Mouse (Mus musculus) myocyte (in vitro differentiated cells): ENCODE results near the gene Cipc.
A peak's percentile ranks its signal among the peaks of the same experiment; 100 is the strongest.

ENCODE experiments used
- CEBPB ChIP-seq: IDR thresholded peaks from 2 replicates; pipeline ENCODE4 v1.6.1; 2011; ENCODE audit warnings: mild to moderate bottlenecking, moderate library complexity; ENCODE audit not compliant: poor library complexity, insufficient read depth, severe bottlenecking
- E2F4 ChIP-seq: IDR thresholded peaks from one replicate; pipeline ENCODE4 v1.6.1; 2011; ENCODE audit warnings: mild to moderate bottlenecking, control low read depth, moderate library complexity; ENCODE audit not compliant: insufficient read depth
- MAX ChIP-seq: IDR thresholded peaks from one replicate; pipeline ENCODE4 v1.6.1; 2011; ENCODE audit warnings: low read depth, mild to moderate bottlenecking, control low read depth
- MYOD1 ChIP-seq, 3 experiments: IDR thresholded peaks; one replicate each; pipeline ENCODE4 v1.6.1; 2011; ENCODE audit warnings: control low read depth in 2 of 3, low read depth in 2 of 3, mild to moderate bottlenecking in 2 of 3, moderate library complexity in 1 of 3; ENCODE audit not compliant: insufficient read length in 2 of 3, control insufficient read depth in 1 of 3
- POLR2A ChIP-seq: IDR thresholded peaks from one replicate; pipeline ENCODE4 v1.6.1; 2011; ENCODE audit warnings: low read depth, mild to moderate bottlenecking, control low read depth, moderate library complexity; ENCODE audit not compliant: insufficient read length
- REST ChIP-seq: IDR thresholded peaks from one replicate; pipeline ENCODE4 v1.6.1; 2011; ENCODE audit warnings: mild to moderate bottlenecking, control low read depth, moderate library complexity; ENCODE audit not compliant: insufficient read depth, insufficient read length
- SRF ChIP-seq: IDR thresholded peaks from one replicate; pipeline ENCODE4 v1.6.1; 2011; ENCODE audit warnings: low read depth; ENCODE audit not compliant: control insufficient read depth, insufficient read length
- TCF12 ChIP-seq: IDR thresholded peaks from one replicate; pipeline ENCODE4 v1.6.1; 2011; ENCODE audit warnings: mild to moderate bottlenecking, control low read depth; ENCODE audit not compliant: poor library complexity, insufficient read depth, severe bottlenecking
- USF1 ChIP-seq: IDR thresholded peaks from one replicate; pipeline ENCODE4 v1.6.1; 2011; ENCODE audit warnings: low read depth, mild to moderate bottlenecking, control low read depth, moderate library complexity

DNA sequence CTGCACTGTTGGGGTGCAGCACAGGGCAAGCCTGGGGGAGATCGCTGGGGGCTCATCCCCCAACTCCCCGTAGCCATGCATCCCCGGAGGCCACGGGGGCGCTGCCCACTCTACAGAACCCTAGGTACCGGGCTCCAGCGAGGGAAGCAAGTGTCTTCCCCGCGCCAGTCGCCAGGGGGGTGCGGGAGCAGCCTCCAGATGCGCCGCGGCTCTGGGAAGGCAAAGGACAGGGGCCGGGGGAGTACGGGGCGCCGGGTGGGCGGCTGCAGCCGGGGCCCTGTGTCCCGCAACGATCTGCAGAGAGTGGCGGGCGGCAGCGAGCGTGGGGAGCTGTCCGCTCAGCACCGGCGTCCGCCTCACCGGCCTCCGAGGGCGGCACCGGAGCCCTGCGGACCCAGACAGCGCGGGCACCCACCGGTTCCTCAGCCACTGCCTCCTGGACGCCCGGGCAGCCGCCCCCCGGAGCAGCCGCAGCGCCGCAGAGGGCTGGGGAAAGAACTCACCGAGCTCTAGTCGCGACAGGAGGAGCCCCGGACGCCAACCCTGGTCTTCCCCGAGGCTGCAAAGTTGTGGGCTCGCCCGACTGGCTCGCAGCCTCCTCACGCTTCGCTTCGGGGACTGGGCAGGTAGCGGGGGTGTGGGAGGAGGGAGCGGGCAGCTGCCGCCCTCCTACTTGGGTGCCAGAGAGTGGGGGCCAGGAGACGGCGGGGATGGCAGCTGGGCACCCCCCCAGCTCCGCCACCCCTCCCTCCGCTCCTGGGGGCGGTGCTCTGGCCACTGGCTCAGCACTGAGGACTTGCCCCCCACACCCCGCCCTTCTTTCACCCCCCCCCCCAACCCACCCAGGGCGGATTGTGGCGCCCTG, 43.3 kb downstream of the Cipc start, which contains the start of gene Zdhhc22:
- TF ChIP-seq USF1, result no peak
- no peak for TF ChIP-seq POLR2A
- TF ChIP-seq MYOD1 (IDR thresholded peaks at IDR 0.05; ENCODE audit: control insufficient read depth in 1 of 3, insufficient read length in 2 of 3, low read depth in 2 of 3), result no peak
- no peak for TF ChIP-seq E2F4
- no peak for TF ChIP-seq CEBPB
- TF ChIP-seq MAX, result no peak
- TF ChIP-seq TCF12, result no peak
- no peak for TF ChIP-seq SRF
- TF ChIP-seq REST, result peak; percentile 64
